Mouse (Mus musculus): ENCODE results near the gene Adcy10.
A peak's percentile ranks its signal among the peaks of the same experiment; 100 is the strongest.

Adcy10 gene

DNA sequence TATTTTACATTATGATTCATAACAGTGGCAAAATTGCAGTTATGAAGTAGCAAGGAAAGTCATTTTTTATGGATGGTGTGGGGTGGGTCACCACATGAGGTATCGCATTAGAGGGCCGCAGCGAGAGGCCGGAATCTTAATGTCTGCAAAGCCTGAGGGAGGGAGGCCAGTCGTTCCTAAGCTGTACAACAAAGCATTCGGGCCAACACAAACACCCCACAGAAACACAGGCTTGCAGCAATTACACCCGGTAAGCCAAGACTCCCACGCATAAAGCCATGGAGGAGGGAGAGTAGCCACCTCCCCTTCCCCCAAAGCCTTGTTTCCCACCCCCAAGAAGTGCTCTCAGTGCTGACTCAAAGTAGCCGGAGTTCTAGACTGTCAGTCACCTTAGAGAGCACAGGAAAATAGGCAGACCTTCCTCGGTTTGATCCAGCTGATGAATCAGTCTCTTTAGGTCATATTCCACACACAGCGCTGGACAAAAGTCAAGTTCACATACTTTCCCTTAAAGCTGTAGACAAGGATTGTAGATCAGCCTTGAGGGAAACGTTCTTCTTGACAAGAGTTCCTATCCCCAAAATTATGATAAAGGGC lies 51.2 kb downstream of the Adcy10 start:
- no peak for DNase-seq (ENCODE audit: low read depth, low spot score)

DNA sequence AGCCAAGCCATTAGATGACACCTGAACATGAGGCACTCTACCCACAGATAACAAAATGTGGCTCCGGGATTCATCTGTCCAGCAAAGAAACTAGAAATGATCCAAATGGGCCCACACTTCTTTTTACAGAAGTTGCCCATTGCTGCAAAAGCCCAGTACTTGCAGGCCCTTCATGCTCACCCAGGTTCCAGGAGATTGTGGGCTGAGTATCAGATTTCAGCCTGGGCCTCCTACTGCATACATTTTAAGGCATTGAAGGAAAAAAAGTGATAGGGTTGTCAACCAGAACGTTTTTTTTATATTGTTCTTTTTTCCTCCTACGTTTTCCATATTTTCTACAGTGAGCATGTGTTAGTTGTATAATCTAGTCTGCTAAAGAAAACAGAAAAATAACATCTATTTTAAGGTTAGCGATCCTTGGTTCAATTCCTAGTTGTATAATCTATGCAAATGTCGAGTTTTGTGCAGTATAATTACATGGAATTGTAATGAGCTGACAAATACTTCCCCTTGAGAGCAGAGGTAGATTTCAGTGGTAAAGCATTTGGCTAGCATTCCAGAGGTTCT lies 52.3 kb downstream of the Adcy10 start:
- DNase-seq (ENCODE audit: low read depth, low spot score): no peak

DNA sequence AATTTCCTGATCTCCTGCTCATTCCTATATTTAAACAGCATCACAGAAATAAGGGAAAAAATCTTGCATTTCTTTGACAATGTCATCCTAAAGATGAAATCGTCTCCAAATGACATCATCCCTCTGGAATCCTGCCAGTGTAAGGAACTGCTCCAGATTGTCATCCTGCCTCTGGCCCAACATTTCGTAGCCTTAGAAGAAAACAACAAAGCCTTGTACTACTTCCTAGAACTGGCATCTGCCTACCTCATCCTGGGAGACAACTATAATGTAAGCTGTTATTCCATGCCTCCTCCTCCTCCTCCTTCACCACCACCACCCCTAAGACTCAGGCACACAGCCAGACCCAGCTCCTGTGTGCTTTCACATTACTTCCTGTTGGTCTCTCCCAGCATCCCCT lies 71.7 kb downstream of the Adcy10 start:
- no peak for DNase-seq (ENCODE audit: low read depth, low spot score)

DNA sequence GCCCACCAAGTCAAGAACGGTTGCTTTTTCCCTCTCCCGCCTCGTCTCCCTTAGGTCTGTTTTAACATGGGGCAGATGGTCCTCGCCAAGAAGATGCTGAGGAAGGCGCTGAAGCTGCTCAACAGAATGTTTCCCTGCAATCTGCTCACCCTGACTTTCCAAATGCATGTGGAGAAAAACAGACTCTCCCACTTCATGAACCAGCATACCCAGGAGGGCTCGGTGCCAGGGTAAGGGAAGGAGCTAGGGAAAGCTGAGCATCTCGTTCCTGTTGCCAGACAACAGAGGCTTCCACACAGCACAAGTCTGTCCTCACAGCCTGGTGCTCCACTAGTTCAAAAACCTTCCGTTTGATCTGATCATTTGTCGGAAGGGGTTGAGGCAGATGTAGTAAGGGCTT lies 74.1 kb downstream of the Adcy10 start:
- no peak for DNase-seq (ENCODE audit: low read depth, low spot score)

DNA sequence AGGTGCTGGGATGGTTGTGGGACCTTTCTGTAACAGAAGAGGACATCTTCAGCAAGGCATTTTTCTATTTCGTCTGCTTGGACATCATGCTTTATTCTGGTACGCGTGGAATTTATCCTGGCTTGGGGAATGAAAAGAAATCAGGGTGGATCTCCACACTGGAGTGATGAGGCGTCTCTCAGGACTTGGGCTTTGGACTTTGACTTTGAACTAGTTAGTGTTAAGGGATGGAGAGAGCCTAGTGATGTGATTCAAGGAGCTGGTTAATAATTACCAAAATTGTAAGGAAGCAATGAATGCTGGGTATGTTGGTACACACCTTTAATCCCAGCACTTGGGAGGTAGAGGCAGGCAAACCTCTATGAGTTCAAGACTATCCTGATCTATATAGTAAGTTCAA lies 80.3 kb downstream of the Adcy10 start:
- no peak for DNase-seq (ENCODE audit: low read depth, low spot score)

DNA sequence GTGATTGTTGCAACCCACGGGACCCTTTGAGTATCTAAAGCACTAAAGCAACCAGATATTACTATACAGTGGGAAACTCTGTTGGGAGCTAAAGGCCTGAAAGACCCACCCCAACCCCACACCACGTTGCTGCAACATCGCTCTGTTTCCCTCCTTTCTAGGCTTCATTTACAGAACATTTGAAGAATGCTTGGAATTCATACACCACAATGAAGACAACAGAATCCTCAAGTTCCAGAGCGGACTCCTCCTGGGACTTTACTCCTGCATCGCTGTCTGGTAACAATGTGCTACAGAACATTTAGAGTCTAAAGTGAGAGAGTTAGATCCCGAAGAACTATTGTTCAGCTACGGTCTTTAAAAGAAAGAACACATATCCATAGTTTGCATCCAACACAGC lies 82.5 kb downstream of the Adcy10 start:
- no peak for DNase-seq (ENCODE audit: low read depth, low spot score)

DNA sequence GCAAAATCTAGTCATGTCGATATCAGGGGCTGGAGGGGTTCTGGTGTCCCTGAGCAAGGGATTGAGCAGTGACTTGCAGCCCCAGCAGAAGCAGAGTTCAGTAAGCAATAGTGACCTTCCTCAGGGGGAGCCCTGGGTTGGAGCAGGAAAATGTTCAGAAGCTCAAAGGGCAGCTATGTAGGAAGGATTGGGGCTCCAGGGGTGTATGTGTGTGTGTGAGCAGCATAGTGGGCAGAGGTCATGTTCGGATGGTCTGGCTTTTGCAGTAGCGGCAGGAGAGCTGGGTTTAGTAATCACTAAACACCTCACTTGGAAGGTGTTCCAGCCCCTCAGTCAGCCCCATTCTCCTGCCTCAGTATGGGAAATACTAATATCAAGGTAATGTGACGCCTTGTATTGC lies 91.0 kb downstream of the Adcy10 start:
- DNase-seq (ENCODE audit: low read depth, low spot score): no peak

DNA sequence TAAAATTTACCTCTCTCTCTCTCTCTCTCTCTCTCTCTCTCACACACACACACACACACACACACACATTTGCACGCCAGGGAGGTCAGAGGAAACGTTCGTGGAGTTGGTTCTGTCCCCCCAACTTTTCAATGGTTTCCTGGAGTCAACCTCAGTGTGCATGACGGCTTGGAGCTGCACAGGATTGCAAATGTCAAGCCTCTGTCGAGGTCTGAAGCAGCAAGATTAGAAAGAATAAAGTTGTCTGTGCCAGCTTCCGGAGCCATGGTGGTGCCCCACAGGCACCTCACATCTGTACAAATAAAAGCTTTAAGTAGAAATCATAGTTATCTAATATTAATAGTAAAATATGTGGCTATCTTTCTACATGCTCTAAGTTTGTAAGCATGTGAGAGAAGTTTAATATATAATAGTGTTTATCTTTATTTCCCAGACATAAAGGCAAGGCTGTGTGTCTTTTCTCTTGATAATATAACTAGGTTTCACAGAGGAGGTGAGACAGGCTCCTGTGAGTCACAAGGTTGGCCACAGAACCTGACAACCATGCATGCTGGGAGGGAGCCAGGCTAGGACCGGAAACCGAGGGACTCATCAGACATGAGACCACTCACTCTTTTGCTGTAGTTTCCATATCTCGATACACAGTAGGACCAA lies 91.6 kb downstream of the Adcy10 start:
- DNase-seq (ENCODE audit: low read depth, low spot score): no peak

DNA sequence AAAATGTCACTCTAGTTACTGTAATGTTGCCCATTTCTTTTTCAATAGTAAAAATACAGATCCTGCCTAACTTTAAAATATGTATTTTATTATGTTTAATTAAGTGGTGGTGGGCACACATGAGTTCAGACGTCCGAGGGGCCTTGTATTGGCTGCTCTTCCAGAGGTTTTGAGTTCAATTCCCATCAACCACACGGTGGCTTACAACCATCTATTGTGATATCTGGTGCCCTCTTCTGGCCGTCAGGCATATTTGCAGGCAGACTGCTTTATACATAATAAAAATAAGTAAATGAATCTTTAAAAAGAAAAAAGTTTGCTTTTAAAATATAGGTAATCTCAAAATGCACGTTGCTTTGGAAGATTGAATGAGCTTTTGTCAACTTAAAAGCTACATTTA lies 94.3 kb downstream of the Adcy10 start:
- DNase-seq (ENCODE audit: low read depth, low spot score): no peak

DNA sequence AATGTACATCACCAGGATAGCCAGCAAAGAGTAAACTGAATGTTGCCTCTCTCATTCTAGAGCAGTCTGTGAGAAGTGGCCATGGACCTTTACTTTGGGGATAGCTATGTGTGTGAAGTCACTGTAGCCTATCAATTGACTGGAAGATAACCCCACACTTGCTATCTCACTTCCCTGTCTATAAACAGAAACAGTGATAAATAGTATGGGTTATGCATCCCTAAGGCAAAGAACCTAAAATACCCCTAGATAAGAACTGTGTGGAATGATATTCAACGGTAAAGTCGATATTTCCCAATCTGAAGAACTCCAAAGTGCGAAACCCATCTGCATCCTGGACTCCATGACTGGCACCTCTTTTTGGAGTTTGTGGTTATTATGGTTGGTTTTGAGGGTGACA lies 96.3 kb downstream of the Adcy10 start:
- DNase-seq (ENCODE audit: low read depth, low spot score): no peak

DNA sequence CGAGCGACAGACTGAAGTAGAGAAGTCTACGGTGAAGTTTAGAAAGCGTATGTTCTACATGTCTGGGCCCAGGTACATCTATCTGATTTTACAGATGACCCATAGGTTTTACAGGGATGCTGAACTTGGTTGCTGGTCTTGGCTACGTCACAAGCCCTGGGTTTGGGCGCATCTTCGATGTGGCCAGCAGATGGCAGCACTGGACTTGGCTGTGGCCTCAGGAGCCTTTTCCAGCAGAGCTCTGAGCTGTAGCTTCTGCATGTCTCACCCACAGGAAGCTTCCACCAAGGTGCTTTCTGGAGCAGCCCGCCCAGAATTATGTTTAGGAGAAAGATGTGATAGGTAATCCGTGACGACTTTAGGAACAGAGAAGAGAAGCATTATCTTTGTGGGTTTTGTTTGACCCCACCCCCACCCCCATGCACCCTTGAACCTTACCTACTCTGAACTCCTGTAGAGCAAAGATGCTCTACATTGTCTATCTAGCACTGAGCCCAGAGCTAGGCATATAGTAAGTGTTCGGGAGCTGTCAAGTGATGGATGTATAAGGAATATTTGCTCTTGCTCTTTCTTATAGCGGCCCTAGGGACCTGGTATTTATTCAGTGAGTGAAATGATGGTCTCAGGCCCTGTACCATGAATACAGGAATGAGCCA lies 98.7 kb downstream of the Adcy10 start:
- peak; percentile 67 for DNase-seq (ENCODE audit: low read depth, low spot score)

DNA sequence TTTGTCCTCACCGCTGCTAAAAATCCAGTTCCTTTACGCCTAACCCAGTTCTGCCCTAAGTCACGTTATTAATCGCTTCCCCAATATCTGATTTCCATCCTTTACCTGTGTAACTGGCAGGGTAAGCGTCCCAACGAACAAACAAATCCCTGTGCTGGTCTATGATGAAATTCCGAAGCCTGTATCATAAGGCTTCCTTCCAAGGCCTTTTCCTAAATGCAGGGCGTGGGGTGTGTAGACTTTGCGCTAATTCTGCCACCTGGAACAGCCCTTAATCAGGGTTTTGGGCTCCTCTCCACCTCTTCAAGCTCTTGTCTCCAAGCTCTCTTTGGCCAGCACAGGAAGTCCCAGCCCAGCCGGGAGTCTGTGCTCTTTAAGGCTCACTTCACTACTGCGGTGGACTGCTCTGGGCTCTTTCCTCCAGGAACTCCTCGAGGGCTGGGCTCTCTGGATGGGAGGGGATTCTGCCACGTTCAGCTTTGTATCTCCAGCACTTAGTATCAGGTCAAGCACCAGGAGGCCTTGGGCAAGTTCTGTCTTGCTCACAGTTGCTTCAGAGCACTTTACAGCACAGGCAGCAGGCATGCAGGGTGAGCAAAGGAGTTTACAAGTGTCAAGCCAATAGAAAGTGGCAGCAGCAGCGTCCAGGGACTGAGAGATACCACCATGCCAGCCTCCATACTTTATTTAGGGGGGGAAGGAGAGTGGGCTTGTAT lies 100.6 kb downstream of the Adcy10 start:
- no peak for DNase-seq (ENCODE audit: low read depth, low spot score)

DNA sequence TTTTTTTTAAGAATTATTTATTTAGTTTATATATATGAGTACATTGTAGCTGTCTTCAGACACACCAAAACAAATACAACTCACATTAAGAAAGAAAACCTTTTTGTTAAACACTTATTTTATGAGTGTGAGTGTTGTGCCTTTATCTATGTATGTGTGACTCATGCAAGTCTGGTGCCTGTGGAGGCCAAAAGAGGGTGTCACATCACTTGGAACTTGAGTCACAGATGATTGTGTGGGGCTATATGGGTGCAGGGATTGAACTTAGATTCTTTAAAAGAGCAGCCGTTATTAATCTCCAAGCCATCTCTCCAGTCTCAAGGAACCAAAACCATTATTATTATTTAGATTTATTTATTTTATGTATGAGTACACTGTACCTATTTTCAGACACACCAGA lies 101.4 kb downstream of the Adcy10 start:
- DNase-seq (ENCODE audit: low read depth, low spot score): no peak

DNA sequence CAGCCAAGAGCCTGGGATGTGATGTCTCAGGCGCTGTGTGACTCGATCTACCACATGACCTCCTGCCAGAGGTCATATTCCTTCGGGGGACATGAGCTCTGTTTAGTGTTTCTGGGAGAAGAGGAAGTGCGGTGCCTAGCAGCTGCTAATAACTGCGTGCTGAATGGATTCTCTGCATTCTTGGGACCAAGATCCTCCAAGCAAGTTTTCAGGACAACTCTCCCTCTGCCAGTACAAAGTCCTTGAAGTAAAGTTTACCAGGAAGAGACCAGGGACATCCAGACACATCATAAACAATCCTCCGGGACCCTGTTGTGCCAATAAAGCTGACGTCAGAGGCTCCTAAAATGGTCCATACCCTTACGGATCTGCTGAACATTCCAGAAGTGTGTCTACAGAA lies 102.9 kb downstream of the Adcy10 start:
- no peak for DNase-seq (ENCODE audit: low read depth, low spot score)

DNA sequence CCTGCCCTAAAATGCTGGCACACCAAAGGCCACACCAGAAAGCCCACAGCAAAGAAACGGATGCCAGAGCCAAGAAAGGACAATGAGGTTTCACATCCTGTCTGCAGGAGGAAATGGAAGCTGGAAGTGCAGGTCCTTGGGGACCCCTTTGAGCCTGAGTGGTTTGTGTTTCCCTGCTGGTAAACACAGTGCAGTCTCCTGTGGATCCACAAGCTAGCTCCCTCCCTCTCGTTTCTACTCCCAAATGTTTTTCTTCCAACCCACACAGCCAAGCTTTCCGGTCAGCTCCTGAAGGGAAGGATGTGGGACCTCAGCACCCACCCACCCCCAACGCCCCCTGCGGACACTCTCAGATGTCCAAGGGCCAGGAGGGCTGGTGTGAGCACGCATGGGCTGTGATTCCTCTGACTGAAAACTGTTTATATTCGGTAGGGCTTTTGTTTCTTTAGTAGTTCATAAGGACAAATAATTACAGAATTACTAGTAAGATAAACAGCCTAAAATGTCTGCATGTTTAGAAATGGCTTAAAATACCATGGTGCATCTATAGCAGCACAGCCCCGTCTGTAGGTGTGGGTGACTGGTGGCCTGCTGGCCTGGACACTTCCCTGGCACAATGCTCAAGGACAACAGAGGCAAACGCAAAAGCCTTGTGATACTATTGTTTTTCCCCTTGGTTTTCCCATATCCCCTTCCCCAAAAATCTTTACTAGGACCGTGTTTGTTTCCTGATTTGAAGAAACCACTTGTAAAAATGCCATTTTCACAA lies 104.5 kb downstream of the Adcy10 start:
- DNase-seq (ENCODE audit: low read depth, low spot score): no peak

DNA sequence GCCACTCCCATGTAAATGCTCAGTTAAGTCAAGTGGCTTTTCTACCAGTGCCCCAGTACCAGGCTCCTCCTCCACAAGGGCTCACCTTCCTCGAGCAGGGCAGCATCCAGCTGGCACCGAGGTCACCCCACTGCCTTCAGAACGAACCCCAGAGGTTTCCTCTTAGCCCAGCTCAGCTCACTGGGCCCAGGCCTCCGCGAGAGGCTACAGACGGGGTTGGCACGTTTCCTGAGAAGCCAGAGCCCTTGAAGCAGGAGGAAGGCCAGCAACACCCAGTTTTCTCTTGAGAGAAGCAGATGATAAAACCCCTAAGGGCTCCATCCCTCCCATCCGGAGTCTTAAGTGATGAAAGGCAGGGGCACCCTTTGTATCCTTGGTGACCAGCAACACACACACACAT lies 105.8 kb downstream of the Adcy10 start:
- DNase-seq (ENCODE audit: low read depth, low spot score): no peak

DNA sequence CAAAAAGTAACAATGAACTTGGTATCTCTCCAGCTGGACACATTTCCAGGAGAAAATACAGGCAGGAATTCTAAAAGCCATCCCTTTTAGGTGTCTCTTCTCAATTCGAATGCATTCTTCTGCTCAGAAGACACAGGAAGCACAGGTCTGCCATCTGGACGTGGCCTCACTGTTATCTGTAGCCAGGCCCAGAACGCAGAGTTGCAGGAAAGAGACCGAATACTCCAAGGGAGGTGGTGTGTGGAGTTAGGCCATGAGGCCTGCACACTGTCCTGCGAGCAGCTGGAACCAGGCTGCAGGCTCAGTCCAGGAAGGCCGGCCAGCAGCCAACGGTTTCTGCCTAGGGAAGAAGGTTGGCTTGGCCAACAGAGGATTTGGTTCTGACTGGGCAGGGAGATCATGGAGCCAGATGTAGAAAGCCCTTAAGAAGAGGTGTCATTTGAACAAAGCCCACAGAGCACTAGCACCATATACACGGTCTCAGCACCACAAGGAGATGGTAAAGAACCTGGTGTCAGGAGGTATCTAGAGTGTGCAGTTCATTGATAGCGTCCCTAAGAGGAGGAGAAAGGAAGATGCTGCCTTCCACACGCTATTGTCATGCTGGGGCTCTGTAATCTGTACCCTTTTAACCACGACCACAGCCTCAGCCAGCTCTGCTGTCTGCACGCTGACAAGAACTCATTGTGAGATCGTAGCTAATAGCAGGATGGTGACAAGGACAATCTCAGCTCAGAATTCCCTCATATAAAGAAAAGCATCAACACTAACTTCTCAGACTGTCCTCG lies 107.5 kb downstream of the Adcy10 start:
- DNase-seq (ENCODE audit: low read depth, low spot score): no peak

DNA sequence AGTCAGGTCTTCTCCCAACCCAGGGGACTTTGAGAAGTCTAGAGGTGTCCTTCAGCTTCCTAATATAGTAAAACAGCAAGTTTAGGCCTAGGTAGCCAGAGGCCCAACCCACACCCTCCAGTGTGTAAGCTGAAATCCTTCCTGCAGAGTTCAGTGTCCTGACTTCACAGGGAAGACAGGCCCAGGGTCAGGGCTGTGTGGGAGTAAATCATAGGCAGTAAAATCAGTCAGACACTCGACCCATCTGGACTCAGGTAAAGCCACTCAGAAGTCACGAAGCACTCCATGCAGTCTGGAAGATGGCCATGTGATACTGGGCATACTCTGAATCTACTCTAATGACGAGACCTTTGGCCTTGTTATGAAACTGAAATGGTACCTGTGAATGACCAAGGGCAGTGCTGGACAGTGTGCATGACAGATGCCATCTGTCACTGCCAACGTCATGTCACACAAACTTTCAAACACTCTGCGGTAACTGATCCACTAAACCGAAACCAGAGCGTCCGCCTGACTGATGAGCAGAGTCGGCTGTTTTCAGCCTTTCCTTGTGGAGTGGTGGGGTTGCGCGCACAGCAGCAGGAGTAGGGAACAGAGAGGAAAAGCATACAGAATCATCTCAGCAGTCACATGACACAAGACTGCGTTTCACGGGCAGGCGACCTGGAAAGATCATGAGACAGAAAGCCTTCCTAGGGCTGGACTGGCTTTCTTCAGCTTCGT lies 109.9 kb downstream of the Adcy10 start:
- DNase-seq (ENCODE audit: low read depth, low spot score): no peak

DNA sequence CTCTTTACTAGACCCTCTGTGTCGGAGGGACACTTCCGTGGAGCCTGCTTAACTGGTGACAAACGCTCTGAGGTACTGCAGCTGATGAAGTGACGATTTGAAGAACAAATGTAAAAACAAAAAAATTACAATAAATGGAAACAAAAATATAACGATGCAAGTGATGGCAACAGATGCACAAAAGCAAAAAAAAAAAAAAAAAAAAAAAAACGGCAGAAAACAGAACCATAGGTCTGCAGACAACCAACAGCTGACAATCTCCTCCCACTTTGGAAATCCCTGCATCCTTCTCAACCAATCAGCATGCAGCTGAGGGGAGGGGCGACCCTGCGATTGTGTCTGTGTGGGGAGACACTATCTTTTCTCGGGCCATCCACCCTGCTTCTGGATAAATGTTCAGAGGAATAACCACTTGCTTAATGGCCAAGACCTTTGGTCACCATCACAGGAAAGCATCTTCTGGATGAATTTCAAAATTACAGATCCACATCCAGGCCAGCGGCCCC lies 116.8 kb downstream of the Adcy10 start:
- no peak for DNase-seq (ENCODE audit: low read depth, low spot score)

DNA sequence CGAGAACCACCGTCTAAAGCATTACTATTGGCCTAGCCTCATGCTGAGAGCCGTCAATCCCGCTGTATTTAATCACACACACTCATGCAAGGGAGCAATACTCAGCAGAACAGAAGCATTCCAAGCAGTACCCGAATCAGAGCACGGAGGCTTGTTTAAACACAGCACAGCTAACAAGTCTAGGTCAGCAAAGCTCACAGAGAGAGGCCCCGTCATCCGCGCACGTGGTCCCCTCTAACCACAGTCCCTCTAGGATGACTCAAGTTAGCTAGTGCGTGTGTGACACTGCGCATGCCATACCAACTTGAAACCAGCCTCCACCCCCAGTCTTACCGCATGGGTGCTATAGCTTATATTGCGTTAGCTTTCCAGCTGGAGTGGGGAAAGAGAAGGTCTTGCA lies 118.2 kb downstream of the Adcy10 start:
- DNase-seq (ENCODE audit: low read depth, low spot score): no peak
